Mouse (Mus musculus): Measurements from ENCODE around the gene Ttyh3. TPM values are rescaled to one million over a fixed set of nuclear protein-coding genes. Genes with fewer than 3 reads are reported as not detected.

The Ttyh3 gene
- total RNA-seq, 2 experiments from 2014 or later, result 371 to 388 TPM

GRCm38 (mm10) chr5:140611021-140611583, 37.7 kb downstream of the Ttyh3 start:
- DNase-seq (ENCODE audit: low spot score in 2 of 2), result peak in 1 of 2 experiments; percentile 77

- DNase-seq (ENCODE audit: low spot score in 2 of 2), result peak in 1 of 2 experiments; percentile 13
Observed at GRCm38 (mm10) chr5:140610273-140611011, 38.4 kb downstream of the Ttyh3 start.

- DNase-seq (ENCODE audit: low spot score in 2 of 2), result peak; percentile 69 to 72
Observed at GRCm38 (mm10) chr5:140609511-140610272, 39.1 kb downstream of the Ttyh3 start.

GRCm38 (mm10) chr5:140608634-140609015, 40.2 kb downstream of the Ttyh3 start:
- peak; percentile 60 to 69 for DNase-seq (ENCODE audit: low spot score in 2 of 2)

GRCm38 (mm10) chr5:140607836-140608633, 40.8 kb downstream of the Ttyh3 start:
- peak in 1 of 2 experiments; percentile 27 for DNase-seq (ENCODE audit: low spot score in 2 of 2)

GRCm38 (mm10) chr5:140607001-140607835, 41.6 kb downstream of the Ttyh3 start, which contains the start of gene Lfng:
Gene Lfng (plus strand): TSS chr5:140607320.
- peak; percentile 85 to 86 for DNase-seq (ENCODE audit: low spot score in 2 of 2)

- peak in 1 of 2 experiments; percentile 13 for DNase-seq (ENCODE audit: low spot score in 2 of 2)
Observed at GRCm38 (mm10) chr5:140606386-140606785, 42.4 kb downstream of the Ttyh3 start.

GRCm38 (mm10) chr5:140605228-140605627, 43.6 kb downstream of the Ttyh3 start:
- DNase-seq (ENCODE audit: low spot score in 2 of 2), result peak in 1 of 2 experiments; percentile 11

GRCm38 (mm10) chr5:140604386-140604785, 44.4 kb downstream of the Ttyh3 start:
- DNase-seq (ENCODE audit: low spot score in 2 of 2), result no peak

- no peak for DNase-seq (ENCODE audit: low spot score in 2 of 2)
Observed at GRCm38 (mm10) chr5:140602540-140602939, 46.3 kb downstream of the Ttyh3 start.

GRCm38 (mm10) chr5:140601712-140602111, 47.1 kb downstream of the Ttyh3 start:
- no peak for DNase-seq (ENCODE audit: low spot score in 2 of 2)

- no peak for DNase-seq (ENCODE audit: low spot score in 2 of 2)
Observed at GRCm38 (mm10) chr5:140599939-140600338, 48.9 kb downstream of the Ttyh3 start.

- no peak for DNase-seq (ENCODE audit: low spot score in 2 of 2)
Observed at GRCm38 (mm10) chr5:140597787-140598186, 51.0 kb downstream of the Ttyh3 start.

- no peak for DNase-seq (ENCODE audit: low spot score in 2 of 2)
Observed at GRCm38 (mm10) chr5:140596927-140597588, 51.8 kb downstream of the Ttyh3 start.

GRCm38 (mm10) chr5:140596426-140596825, 52.4 kb downstream of the Ttyh3 start:
- DNase-seq (ENCODE audit: low spot score in 2 of 2), result no peak

- DNase-seq (ENCODE audit: low spot score in 2 of 2), result no peak
Observed at GRCm38 (mm10) chr5:140594846-140595245, 54.0 kb downstream of the Ttyh3 start.

- no peak for DNase-seq (ENCODE audit: low spot score in 2 of 2)
Observed at GRCm38 (mm10) chr5:140589082-140589774, 59.6 kb downstream of the Ttyh3 start.

- DNase-seq (ENCODE audit: low spot score in 2 of 2), result peak in 1 of 2 experiments; percentile 28
Observed at GRCm38 (mm10) chr5:140583732-140584368, 65.0 kb downstream of the Ttyh3 start.

All from layer of hippocampus, postnatal 10 days (tissue).